Mouse (Mus musculus) adrenal gland, postnatal 36 days (tissue): ENCODE results near the gene 4933400A11Rik. TPM values are rescaled to one million over a fixed set of nuclear protein-coding genes. Genes with fewer than 3 reads are reported as not detected.

Experiments used
- DNase-seq, 2 experiments: peaks; one replicate each; pipeline ENCODE4 v3.0.0; 2021; ENCODE audit warnings: mixed read lengths in 1 of 2
- long read RNA-seq, 2 experiments: library from polyadenylated mRNA; stranded (forward); transcript quantifications; one replicate each; pipeline ENCODE4 v2.0.0; 2021; ENCODE audit warnings: borderline sequencing depth in 2 of 2
- total RNA-seq, 2 experiments: library from RNA; stranded (reverse); gene quantifications; 2 replicates each; pipeline ENCODE4 v1.2.3; 2021

4933400A11Rik gene
- total RNA-seq = not detected
- long read RNA-seq, experiment 1 = 0 reads
- long read RNA-seq, experiment 2 = 0 reads

DNA sequence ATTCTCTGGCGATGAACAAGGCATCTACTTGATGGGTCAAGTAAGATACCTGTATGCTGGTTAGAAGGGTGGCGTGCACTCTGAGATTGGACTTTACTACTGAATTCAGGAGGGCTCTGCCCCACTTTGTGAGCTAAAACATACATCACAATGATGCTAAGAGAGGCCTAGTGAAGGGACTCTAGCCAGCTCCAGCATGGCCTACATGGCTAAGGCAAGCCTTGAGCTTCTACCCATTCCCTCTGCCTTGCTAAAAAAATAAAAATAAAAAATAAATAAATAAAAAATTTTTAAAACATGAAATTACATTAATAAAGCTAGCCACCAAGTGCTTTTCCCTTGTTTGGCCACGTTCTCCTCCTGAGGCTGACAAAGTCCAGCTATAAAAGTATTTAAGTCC is at the start of gene 4933400A11Rik:
Gene 4933400A11Rik (minus strand): TSS at position 101 of the 400 bp plus-strand sequence.
- DNase-seq = no peak

DNA sequence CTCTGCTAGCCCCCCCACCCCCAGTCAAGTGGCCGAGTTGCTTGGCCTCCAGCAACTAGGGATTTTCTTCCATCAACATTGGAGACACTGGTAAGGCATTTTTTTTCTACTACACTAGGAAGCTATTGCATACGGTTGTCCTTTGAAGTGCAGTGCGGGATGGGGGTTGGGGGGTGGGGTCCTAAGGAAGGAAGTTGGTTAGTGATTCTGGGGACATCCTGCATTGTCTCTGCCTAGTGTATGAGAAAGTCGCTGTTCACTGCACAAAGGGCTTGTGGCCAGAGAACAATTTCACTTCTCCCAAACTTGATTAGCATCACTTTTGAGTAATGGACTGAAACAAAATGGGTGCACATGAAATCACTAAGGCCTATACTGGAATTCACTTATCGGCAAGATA is 48.7 kb upstream of the 4933400A11Rik start:
- no peak for DNase-seq

DNA sequence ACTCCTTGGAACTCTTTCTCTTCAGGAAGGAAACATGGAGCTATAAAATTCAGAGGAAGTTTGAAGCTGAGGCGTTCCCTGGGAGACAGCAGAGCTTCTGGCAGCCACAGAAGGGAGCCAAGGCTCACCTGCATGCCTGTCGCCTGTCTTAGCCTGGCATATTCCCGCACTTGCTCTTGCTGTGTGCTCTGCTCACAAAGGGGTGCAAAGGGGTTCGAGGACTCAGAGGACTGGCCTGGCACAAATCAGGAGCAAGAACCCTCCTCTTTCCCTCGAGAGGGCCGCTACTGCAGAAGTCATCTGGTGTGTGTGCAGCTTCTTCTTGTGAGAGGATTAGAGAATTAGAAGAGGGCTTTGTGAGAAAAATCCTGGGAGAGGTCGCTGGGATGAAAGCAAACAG is 48.3 kb upstream of the 4933400A11Rik start:
- no peak for DNase-seq

DNA sequence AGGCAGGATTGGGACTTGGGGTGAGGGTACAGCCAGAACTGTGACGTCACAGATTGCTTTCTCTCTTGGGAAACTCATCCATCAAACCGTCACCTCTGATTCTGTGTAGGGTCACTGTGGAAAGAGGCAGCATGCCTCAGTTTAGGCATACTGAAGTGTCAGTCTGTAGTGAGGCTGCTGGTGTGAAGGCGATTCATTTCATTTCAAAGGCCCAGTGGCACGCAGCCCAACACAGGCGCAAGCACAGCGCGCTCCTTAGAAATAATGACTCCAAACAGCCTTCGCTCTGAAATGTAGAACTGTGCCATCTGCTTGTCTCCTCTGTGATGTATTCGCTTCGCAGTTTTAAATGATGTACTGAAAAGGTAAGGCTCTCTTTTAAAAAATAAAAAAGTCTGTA is 47.5 kb upstream of the 4933400A11Rik start:
- DNase-seq = no peak

DNA sequence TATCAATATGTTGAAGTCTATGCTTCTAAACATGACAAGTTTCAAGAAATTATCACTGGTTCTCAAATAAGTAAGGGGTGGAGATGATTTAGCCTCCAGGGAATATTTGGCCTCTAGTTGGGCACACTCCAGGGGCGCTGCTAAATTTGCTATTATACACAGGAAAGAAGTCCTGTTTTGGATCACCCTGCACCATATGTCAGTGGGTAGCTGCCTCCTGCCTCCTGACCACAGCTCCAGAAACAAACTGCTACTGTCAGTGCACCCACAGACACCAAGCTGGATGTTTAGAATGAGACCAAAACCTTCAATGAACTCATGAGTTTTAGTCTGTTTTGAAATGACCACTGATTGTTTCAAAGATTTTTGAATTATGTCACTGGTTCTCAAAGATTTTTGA is 34.2 kb upstream of the 4933400A11Rik start:
- DNase-seq = no peak

DNA sequence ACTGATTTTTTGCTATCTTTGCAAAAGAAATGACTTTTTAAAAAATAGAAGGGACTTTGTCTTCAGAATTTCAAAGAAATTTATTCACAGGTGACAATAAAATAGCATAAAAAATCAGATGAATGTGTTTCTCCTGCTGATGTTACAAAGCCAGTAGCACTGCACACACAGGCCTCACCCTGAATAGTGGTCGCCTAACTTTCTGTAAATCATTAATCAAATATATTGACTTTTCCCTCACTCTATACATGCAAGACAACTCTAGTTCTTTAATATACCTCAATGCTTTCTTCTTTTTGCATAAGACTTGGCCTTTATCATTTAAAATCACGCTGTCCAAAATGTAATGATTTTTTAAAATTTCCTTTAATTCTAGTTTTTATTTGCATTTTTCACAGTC is 32.3 kb upstream of the 4933400A11Rik start:
- no peak for DNase-seq

DNA sequence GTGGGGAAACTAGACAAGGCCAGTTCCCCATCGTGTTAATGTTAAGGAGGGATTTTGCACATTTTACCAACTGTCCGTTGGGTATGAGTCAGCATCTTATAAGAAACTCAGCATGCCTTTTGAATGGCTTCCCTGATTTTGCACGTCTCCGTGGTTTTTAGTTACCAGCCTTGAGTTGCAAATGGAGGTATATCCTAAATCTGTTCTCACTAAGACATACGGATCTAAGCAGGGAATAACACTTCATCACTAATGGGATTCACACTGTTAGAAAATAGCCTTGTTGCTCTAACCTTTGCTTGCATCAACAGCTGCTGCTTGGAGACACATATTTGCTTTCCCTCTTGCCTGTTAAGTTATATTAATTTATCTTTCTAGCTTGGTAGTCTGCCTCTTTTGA is 31.9 kb upstream of the 4933400A11Rik start:
- DNase-seq = no peak

DNA sequence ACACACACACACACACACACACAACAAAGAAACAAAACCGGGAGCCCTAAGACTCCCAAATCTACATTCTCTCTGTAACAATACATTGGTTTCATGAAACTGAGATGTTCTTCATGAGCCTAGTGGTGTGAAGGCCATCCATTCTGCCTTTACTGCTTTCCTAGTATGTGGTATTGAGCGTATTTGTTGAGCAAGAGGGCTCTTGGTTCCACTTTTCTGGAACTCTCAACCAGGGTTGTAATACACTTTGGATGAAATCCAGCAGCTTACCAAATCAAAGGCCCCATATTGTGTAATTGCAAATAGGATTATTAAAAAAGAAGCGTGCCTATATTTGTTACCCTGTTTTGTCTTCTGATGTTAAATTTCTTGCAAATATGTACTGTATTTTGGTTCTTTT is 28.3 kb upstream of the 4933400A11Rik start:
- DNase-seq = no peak

DNA sequence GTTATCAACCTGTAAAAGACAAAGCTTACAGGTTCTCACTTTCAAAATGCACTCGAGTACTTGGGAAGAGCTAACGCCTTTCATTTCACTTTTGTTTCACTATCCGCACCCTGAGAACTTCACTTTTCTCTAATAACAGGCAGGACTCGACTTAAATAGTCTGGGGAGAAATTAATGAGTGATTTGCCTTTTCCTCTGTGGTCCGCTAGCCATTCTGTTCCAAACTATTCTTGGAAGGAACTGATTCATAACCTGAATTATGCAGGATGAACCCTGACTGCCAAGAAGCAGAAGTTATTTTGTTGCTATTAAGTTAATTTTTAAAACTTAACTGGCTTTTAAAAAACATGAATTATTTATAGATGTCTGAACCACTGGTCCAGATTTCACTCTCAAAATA is 26.4 kb upstream of the 4933400A11Rik start:
- no peak for DNase-seq

DNA sequence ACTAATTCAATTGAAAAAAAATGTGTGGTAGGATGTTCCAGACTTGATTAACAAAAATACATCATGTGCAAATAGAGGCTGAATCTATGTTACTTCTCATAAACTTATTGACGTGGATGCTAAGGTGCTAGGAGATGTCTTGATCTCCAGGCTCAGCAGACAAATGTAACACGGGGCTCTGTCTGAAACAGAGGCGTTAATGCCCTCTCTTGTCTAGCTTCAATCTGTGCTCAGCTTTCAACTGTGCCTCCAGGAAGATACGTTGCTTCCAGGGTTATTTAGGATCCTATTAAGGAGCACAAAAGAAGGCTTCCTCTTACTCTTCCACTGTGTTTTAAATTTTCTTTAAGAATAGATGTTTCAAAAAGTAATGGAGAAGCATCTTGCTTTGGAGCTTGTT is 20.8 kb upstream of the 4933400A11Rik start:
- DNase-seq = no peak

DNA sequence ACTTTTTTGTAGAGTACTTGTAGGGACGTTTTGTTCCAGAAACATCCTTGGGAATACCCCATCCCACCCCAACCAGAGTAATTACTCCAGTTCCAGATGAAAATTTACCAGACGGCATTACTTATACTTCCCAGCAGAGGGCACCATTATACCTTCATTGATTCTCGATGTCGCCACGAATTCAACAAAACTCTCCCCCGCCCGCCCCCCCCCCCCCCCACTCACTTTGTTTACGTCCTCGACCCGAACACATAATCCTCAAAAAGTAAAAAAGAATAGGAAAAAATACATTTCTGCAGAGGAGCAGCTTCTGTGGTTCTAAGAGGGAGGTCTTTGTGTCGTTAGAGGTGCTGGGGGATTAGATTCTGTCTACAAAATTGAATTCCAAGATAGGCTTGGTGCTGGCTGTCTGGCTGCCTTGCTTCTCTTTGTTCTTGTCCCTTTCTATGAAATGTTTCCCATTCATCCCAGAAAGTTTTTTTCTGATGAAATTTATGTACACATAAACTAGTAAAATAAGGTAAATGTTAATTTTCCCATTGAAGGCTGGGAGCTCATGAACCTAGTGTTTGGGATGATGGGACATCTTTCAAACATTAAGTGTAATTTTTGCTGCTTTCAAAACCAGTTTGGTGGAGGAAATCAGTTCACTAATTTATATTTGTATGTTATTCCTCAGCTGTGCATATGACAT is 19.7 kb upstream of the 4933400A11Rik start:
- DNase-seq = peak in 1 of 2 experiments; percentile 37

DNA sequence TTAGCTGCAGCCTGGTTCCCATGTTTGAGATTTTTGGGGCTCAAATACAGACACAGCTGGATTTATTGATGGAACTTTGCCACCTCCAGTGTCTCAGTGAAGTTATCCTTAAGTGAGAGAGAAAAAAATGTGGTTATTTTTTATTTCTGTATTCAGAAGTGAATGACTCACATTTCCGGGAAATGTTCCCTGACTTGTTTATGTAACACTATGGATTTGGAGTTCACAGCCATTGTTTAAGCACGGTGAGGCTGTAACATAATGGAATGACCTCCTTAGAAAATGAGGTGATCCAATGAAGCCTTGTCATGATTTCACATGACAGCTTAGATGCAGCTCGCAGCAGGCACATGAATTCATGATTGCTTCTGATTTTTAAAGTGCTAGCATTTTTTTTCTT is 17.7 kb upstream of the 4933400A11Rik start:
- no peak for DNase-seq

DNA sequence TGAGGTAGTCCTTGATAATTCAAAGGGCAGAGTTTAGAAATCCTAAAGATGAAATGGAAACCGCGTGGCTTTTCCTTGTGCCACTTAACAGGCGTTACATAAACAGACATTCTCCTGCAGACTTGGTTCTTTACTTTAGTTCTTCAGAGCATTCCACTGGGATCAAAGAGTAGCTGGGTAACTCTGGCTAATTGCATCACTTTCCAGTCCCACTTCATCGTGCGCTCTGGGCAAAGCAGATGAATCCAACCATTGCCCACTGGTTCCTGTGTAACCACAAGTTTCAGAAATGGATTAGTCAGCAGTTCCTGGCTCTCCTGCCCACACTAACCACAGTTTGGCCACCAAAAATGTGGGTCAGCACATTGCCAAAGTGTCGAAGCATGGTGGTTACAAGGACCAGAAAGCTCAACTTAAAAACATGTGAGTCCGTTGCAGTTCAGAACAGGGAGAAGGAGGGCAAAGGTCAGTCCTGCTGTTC is 15.4 kb upstream of the 4933400A11Rik start:
- DNase-seq = peak; percentile 67 to 72

DNA sequence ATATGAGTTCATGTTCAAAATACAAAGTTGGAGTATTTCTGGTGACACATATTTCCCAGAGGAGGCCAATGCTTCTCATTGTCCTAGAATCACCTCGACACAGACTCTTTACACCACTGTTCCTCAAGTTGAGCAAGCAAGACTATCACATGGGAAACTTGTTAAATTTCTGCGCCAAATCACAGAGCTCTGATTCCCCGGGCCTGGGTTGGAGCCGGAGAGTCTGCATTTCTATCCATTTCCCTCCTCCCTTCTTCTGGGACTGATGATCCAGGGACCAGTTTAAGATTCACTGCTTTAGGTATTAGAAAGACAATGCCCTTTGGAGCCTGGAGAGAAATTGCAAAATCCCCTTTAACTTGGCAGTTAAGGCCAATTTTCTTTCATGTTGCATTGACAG is 15.0 kb upstream of the 4933400A11Rik start:
- DNase-seq = peak; percentile 26 to 51

DNA sequence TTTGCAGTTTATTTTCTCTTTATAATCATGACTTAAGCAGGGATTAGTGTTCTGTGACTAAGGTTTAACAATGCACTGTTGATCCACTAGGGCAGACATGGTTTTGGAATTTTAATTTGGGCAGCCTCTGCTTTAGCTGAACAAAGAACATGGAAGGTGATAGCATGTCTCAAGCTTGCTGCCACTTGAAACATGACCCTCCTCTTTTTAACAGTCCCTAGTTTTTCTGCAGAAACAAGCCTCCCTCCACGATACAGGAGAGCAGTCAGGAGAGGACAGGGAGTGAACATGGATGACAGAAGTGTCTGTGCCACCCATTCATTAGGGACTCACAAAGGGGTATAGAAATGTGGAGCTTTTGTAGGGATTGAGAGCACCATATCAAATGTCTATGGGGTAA is 13.4 kb upstream of the 4933400A11Rik start:
- DNase-seq = no peak

DNA sequence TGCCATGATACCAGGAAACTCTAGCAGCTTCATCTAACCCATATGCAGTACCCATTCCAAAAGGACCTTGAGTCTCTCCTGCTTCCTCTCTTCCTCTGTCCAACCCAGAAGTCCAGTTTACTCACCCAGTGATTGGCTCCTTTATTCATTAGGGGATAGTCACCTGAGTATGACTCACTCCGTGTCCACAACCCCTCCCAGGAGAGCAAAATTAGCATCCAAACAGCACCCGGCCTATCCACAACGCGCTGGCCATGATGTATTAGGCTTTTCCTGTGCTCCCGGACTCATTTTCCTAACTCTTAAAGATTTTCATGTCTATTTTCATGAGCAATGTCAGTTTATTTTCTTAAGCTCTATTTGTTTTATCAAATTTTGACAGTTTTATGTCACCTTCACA is 10.3 kb upstream of the 4933400A11Rik start:
- no peak for DNase-seq

DNA sequence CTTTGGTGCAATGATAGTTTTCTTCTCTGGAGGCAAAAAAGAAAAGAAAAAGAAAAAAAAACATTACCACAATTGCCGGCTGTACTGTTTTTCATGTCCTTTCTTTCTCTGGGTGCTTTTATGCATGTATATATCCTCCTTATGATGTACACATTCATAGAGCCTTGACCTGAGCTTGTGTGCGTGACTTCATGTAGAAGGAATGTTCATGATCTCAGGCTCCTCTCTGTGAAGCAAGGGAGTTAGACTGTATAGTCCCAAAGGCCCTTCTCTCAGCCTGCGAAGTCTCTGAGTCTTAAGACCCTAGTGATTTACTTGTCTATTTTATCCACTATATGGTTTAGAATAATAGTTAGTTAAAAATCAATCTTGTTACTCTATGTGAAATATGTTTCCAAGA is 21.4 kb downstream of the 4933400A11Rik start:
- no peak for DNase-seq

DNA sequence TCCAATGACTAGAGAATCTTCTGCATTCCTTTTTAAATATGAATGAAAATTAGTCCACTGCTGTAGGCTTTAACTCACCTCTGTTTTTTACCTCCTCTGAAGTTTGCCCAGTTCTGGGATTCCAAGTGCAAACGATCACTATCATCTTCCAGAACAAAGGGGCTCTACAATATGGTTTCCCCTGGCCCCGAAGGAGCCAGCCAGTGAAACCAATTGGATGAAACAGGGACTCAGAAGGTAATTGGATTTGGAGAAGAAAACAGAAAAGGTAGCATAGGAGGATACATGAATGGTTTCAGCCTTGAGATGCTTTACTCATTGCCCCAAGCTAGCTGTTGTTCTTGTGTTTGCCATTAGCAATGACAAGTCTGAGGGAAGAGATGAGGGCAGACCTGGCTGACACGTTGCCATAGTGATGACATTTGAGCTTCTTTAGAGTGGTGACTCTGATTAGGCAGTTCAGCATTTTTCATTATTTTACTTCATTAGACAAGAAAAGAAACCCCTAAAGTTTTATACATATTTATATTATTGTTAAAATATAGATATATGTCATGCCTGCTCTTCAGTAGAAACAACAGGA is 44.0 kb downstream of the 4933400A11Rik start:
- peak; percentile 23 to 24 for DNase-seq

Other genes starting within 250 kb of the 4933400A11Rik start
- gene Mid1, start 94.4 kb downstream of the 4933400A11Rik start, total RNA-seq = 10 to 100 TPM; 13.2 to 18.1 TPM
- gene Gm21887, start 230.0 kb upstream of the 4933400A11Rik start, total RNA-seq = 100 to 1,000 TPM; 159 to 258 TPM